Mouse (Mus musculus): Measurements from ENCODE around the gene Cryl1. TPM values are rescaled to one million over a fixed set of nuclear protein-coding genes. Genes with fewer than 3 reads are reported as not detected.

The Cryl1 gene
- polyA plus RNA-seq, 1 experiment from 2014 or later, result 6.9 TPM

DNA sequence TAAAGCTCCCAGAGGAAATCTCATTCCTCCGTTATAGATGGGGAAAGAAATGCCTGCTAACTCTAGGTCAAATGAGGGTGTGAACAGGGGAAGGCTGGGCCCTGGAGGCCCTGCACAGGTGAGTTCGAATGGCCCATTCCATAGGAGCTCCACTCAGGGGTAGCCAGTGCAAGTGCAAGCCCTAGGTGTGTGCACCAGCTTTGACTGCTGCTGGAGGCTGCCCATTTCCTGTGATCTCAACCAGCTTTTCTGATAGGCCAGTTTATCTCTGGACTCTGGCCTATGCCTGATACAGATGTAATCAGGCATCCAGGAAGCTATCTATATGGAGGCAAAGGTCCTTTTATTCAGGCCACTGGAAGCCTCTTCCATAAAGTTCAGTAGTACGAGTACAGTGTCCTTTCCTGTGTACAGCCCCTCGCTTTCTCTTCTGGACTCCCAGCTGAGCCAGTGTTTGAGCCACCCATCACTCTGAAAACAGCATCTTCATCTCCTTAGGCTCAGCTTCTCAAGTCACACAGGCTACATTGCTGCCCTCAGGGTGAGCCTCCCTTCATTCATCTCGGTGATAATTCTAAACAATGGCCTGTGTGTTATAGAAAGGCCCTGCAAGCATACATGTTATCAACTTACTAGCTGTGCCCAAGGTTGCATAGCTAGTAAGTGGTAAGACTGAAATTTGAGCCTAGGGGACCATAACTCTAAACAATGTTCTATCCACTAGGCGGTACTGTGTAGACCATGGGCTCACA lies 167.9 kb downstream of the Cryl1 start:
- no peak overlapping the region for H3K4me3 ChIP-seq (replicated peaks)
- no peaks in the 10 kb centered on the region for H3K4me1 ChIP-seq (replicated peaks)
- no peak overlapping the region for H3K27ac ChIP-seq (replicated peaks)
- no peak overlapping the region for H3K4me2 ChIP-seq
- no peaks in the 10 kb centered on the region for H3K36me3 ChIP-seq (replicated peaks)
- H3K9me3 ChIP-seq (replicated peaks), result no peaks in the 10 kb centered on the region
- H3K27me3 ChIP-seq, result no peaks in the 10 kb centered on the region
- H3K9ac ChIP-seq, result no peak overlapping the region
- WGBS (ENCODE audit: insufficient replicate concordance), result 58% methylated on average over 6 of the region's 6 CpGs
- no peak for ATAC-seq (ENCODE audit: insufficient read depth)

Other genes with a start within 250 kb of the Cryl1 start
- 1.2 and 1.7 TPM in 2 replicates for gene Ift88, start 25.5 kb upstream of the Cryl1 start, polyA plus RNA-seq (2015; fragmentation: Nextera tagmentation; extraction: Ambion mirVana)
- gene Il17d, start 126.2 kb upstream of the Cryl1 start, polyA plus RNA-seq (2015; fragmentation: Nextera tagmentation; extraction: Ambion mirVana), result 0.26 TPM in 2 replicates
- 29.1 and 30.3 TPM in 2 replicates for gene Eef1akmt1, start 173.1 kb upstream of the Cryl1 start, polyA plus RNA-seq (2015; fragmentation: Nextera tagmentation; extraction: Ambion mirVana)

All from liver, embryonic 15.5 days (tissue).